Mouse (Mus musculus) embryonic facial prominence, embryonic 14.5 days (tissue): ENCODE data around the gene Lamb1. TPM values are rescaled to one million over a fixed set of nuclear protein-coding genes. Genes with fewer than 3 reads are reported as not detected.

Experiments
- ATAC-seq: fragments of 200-750 bp; cut with Nextera tagmentation; 2 replicates; pipeline ENCODE4 v1.8.0; 2017; ENCODE audit warnings: low read depth, moderate number of reproducible peaks, moderate TSS enrichment
- DNase-seq: peaks from one replicate; pipeline ENCODE4 v3.0.0-alpha.2; 2015; ENCODE audit warnings: low spot score
- H3K27ac ChIP-seq: fragments of 300-500 bp; sonication (generic); replicated peaks from 2 replicates; pipeline ENCODE4 v1.5.1; 2014; ENCODE audit warnings: low read depth, mild to moderate bottlenecking, low read length, moderate library complexity
- H3K27me3 ChIP-seq: fragments of 300-500 bp; sonication (generic); replicated peaks from 2 replicates; pipeline ENCODE4 v1.6.1; 2014; ENCODE audit warnings: low read length; ENCODE audit not compliant: control insufficient read depth, insufficient read depth
- H3K36me3 ChIP-seq: fragments of 300-500 bp; sonication (generic); 2 replicates; pipeline ENCODE4 v1.6.1; 2014; ENCODE audit warnings: low read length, mixed read lengths; ENCODE audit not compliant: control insufficient read depth, insufficient read depth
- H3K4me1 ChIP-seq: fragments of 300-500 bp; sonication (generic); 2 replicates; pipeline ENCODE4 v1.6.1; 2014; ENCODE audit warnings: antibody characterized with exemption, low read length; ENCODE audit not compliant: control insufficient read depth, insufficient read depth
- H3K4me2 ChIP-seq: fragments of 300-500 bp; sonication (generic); 2 replicates; pipeline ENCODE4 v1.6.1; 2014; ENCODE audit warnings: low read depth, mild to moderate bottlenecking, low read length, moderate library complexity, mixed read lengths
- H3K4me3 ChIP-seq: fragments of 300-500 bp; sonication (generic); 2 replicates; pipeline ENCODE4 v1.5.1; 2014; ENCODE audit warnings: low read depth, mild to moderate bottlenecking, low read length
- H3K9ac ChIP-seq: fragments of 300-500 bp; sonication (generic); 2 replicates; pipeline ENCODE4 v1.6.1; 2014; ENCODE audit warnings: low read depth, mild to moderate bottlenecking, low read length, moderate library complexity, mixed read lengths
- H3K9me3 ChIP-seq: fragments of 300-500 bp; sonication (generic); 2 replicates; pipeline ENCODE4 v1.6.1; 2016; ENCODE audit warnings: low read length; ENCODE audit not compliant: control insufficient read depth
- WGBS: fragments of 180-500 bp; shearing (Covaris S2); extraction: QIAGEN DNeasy Blood & Tissue Kit; methylation state at CpG from one replicate; pipeline ENCODE4 v1.1.7; 2014; 5-methylcytosine and 5-hydroxymethylcytosine counted together
- polyA plus RNA-seq: library from polyadenylated mRNA; unstranded; fragments of >200 nt; fragmentation: Nextera tagmentation; extraction: Ambion mirVana; gene quantifications from 2 replicates; pipeline ENCODE4 v1.2.1, GENCODE M21; 2014

Gene Lamb1
- polyA plus RNA-seq, 1 experiment from 2014 or later: 84.2 TPM

DNA sequence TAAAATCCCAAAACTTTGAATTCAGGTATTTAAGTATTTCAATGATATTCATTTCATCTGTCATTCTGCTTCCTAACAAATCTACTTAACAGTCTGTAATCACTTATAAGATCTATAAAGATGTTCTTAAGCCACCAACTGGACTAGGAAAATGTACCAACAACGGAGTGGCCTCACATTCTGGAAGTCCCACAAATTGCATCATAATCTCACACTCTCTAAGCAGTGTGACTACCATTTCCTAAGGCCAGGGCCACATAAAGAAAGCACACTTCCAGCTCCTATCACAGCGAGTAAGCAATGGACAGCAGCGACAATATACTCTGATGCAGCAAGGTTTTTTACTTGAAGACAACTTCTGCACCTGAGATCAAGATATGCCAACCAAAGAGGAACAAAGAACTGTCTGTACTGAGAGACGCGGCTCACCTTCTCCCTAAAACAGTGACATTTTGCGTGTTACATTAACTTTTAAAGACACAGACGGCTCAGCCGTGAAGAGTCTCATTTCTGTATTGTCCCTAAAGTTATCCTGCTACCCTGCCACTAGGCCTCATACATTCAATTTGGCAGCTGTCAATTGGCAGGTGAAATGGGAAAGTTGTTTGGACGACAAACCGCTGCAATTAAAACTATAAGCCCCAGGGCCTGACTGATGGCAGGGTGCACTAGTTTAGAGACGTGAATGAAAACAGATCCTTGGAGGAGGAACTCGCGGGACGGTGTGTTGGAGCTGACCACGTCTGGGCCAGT, 85.3 kb downstream of the Lamb1 start:
- Histone ChIP-seq H3K9me3 (no peaks in the 10 kb centered on the region), H3K4me1 (peaks cover 5% of the 10 kb centered on the region), H3K36me3 (peaks cover 20% of the 10 kb centered on the region), H3K9ac (peak overlapping the region; percentile 94), H3K27ac (no peak overlapping the region), H3K27me3 (no peaks in the 10 kb centered on the region), H3K4me2 (peak overlapping the region; percentile 91), H3K4me3 (peak overlapping the region; percentile 96)
- WGBS: 20% methylated on average over 15 of the region's 15 CpGs
- no peak for ATAC-seq
- DNase-seq: no peak

DNA sequence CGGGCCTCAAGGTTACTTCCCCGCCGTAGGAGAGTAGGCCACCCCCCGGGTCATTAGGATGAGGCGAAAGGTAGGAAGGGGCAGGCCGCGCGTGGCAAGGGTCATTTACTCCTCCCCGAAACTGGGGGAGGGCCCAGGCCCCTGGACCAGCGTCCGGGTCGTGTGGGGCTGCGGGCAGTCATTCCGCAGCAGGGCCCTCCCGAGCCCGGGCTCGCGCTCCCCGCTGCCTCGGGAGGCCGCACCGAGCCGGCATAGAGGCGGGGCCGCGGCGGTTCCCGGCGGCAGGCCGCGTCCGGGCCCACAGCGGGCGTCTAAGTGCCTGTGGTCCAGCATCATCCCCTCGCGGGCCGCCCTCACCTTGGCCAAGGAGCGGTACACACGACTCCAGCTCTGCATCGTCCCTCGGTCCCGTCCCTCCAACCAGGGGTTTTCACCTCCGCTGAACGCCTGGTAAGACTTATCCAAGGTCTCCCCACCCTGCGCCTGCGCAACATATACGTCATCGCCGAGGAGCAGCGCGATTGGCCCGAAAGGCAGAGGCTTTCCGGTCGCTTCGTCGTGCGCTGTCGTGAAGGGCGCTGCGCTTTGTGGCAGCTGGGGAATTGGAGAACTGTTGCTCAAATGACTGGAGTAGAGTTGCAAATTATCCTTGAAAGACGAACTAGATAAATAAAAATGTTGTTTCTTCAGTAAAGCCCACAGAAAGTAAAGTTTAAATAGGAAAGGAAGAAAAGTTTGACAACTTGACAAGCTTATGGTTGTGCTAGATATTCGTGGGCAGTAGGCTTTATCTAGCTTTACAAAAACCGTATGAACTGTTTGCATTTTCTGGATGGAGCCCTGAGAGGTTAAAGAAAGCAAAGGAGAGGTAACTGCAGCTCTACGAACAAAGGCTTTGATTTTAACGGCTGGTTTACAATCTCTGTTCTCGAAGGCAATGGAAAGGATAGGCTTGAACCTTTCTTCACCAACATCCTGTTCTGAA, 86.2 kb downstream of the Lamb1 start, which contains the start of gene Dld:
Gene Dld, minus strand, starts transcription at position 510 of the 985 bp plus-strand sequence.
- ATAC-seq (peak; percentile 100), DNase-seq (peak; percentile 99)
- Histone ChIP-seq H3K4me2 (peak within 1 kb of the TSS; percentile 91), H3K4me1 (peaks cover 5% of the 10 kb centered on the region), H3K36me3 (peaks cover 20% of the 10 kb centered on the region), H3K9me3 (no peaks in the 10 kb centered on the region), H3K4me3 (peak within 1 kb of the TSS; percentile 96), H3K27me3 (no peaks in the 10 kb centered on the region), H3K9ac (peak within 1 kb of the TSS; percentile 94), H3K27ac (peak within 1 kb of the TSS; percentile 85)
- WGBS: 10% methylated on average over 31 of the region's 66 CpGs

DNA sequence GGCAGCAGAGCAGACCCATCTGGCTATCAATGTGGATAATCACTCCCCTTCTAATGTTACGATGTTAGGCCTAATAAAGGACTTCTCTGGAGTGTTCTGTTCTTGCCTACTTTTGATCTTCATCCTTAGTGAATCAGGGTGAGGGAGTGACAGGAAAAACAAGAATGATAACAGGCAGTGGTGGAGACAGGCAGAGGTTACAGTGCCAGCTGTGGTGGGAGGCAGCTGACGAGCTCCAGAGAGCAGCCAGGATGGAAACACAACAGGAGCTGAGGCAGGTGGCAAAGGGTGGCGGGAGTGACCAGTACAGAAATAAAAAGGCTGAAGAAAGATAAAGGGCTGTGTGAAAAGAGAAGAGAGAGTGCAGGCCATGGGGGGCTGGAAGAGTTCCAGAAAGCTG, 101.4 kb downstream of the Lamb1 start:
- Histone ChIP-seq H3K9ac (no peak overlapping the region), H3K4me3 (no peak overlapping the region), H3K9me3 (no peaks in the 10 kb centered on the region), H3K27ac (no peak overlapping the region), H3K27me3 (no peaks in the 10 kb centered on the region), H3K4me1 (no peaks in the 10 kb centered on the region), H3K36me3 (no peaks in the 10 kb centered on the region), H3K4me2 (no peak overlapping the region)
- 56% methylated on average over 3 of the region's 3 CpGs for WGBS
- ATAC-seq (no peak), DNase-seq (no peak)

DNA sequence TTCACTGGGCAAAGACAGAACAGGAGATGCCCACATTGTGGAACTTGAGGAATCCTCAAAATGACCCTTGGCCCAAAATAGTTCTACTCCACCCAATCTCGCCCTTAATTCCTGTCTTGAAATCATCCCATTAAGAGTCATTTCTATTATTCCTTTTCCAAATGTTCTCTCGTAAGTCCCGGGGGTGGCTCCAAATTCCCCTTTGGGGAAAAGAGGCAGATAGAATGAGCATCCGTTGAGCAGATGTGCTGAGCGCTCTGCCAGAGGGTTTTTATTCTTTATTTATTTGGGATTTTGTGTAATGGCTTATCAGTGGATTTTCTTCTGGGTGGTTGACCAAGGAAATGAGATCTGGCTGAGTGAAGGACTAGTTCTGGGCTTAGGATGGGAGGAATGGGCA, 102.7 kb downstream of the Lamb1 start:
- no peaks in the 10 kb centered on the region for H3K27me3 ChIP-seq
- no peak for DNase-seq
- no peak overlapping the region for H3K9ac ChIP-seq
- H3K4me2 ChIP-seq: no peak overlapping the region
- H3K4me3 ChIP-seq: no peak overlapping the region
- no peaks in the 10 kb centered on the region for H3K9me3 ChIP-seq
- H3K4me1 ChIP-seq: no peaks in the 10 kb centered on the region
- no peak overlapping the region for H3K27ac ChIP-seq
- WGBS: 79% methylated on average over 5 of the region's 5 CpGs
- ATAC-seq: no peak
- no peaks in the 10 kb centered on the region for H3K36me3 ChIP-seq

DNA sequence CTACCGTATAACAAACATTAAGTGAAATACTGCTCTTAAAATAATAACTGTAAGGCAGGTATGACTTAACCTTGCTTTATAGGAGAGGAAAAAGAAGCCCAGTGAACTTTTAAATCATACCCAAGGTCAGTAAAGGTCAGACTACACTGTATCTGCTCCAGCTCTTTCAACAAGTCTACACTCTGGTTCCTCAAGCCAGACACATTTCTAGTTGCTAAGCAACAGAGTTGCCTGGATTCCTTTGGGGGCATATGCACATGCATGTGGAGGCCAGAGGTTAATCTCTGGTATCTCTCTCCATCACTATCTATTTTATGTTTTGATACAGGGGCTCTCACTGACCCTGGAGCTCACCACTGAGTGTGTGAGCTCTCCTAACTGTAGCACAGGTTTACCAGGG, 104.1 kb downstream of the Lamb1 start:
- H3K4me2 ChIP-seq: no peak overlapping the region
- H3K4me1 ChIP-seq: no peaks in the 10 kb centered on the region
- no peaks in the 10 kb centered on the region for H3K27me3 ChIP-seq
- WGBS: 84% methylated on average over 1 of the region's 1 CpGs
- H3K27ac ChIP-seq: no peak overlapping the region
- no peak for DNase-seq
- ATAC-seq: no peak
- no peak overlapping the region for H3K4me3 ChIP-seq
- no peaks in the 10 kb centered on the region for H3K36me3 ChIP-seq
- H3K9ac ChIP-seq: no peak overlapping the region
- no peaks in the 10 kb centered on the region for H3K9me3 ChIP-seq

DNA sequence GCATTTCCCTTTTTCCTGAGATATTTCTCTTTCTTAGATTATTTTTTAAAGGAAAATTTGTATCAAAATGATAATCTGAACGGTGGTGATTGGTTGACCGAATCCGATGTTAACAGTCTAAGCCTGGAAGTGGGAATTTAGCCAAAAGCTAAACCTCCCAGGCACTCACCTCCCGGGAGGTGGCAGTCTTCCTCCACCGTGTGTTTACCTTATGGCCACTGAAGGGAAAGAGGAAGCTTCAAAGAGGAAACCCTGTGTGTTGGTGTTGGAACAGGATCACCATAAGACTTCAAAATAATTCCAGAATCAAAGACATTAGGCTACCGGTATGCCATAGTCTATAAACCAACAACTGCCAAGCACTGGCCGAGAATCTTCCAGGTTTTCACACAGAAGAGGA, 104.6 kb downstream of the Lamb1 start:
- no peak for ATAC-seq
- Histone ChIP-seq H3K4me1 (no peaks in the 10 kb centered on the region), H3K27ac (no peak overlapping the region), H3K4me3 (no peak overlapping the region), H3K4me2 (no peak overlapping the region), H3K27me3 (no peaks in the 10 kb centered on the region), H3K9me3 (no peaks in the 10 kb centered on the region), H3K9ac (no peak overlapping the region), H3K36me3 (no peaks in the 10 kb centered on the region)
- 80% methylated on average over 7 of the region's 7 CpGs for WGBS
- no peak for DNase-seq

DNA sequence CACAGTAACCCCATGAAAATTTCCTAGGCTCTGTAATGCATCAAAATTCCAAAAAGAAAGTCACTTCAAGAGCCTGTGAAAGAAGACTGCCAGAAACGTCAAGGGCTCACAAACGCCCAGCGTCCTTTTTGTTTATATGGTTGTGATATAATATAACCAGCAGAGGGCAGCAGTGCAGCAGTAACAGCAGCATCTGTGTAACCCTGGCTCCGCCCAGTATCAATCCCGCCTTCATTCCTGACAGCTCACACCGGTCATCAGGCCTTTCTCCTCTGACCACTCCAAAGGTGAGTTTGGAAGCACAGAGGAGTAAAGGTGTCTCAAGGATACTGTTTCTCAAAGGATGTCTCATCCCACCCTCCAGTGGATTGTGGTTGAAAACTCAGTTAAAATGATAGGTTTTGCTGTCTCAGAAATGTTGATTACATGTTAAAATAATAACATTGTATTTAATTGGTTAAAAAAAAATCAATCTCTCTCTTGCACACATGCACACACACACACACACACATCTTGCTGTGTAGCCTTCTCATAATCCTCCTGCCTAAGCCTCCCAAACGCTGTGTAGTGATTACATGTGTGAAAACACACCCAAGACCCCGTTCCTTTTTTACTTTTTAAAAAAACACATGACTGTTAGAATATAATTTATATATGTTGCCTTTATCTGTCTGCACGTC, 109.7 kb downstream of the Lamb1 start:
- Histone ChIP-seq H3K4me3 (no peak overlapping the region), H3K36me3 (no peaks in the 10 kb centered on the region), H3K9ac (no peak overlapping the region), H3K4me2 (peak overlapping the region; percentile 19; the same call in 1 of the 2 replicates), H3K4me1 (peaks cover 10% of the 10 kb centered on the region), H3K27ac (no peak overlapping the region), H3K9me3 (no peaks in the 10 kb centered on the region), H3K27me3 (no peaks in the 10 kb centered on the region)
- ATAC-seq (peak; percentile 33; the same call in 1 of the 2 replicates), DNase-seq (peak; percentile 86)
- 31% methylated on average over 9 of the region's 9 CpGs for WGBS

DNA sequence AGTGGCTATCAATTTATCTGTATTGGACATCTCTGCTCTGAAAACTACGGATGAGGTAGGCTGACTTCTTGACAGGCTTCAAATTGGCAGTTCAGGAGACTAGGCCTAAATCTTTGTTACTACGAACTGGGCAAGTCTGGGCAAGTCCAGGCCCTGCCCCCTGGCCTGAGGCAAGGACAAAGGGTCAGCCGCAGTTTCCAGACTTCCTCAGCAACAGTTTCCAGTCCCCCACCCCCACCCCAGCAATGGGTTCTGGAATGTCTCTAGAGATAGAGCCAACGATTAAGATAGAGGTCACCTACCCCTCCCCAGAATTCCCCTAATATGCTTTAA, 110.2 kb downstream of the Lamb1 start:
- Histone ChIP-seq H3K36me3 (no peaks in the 10 kb centered on the region), H3K27me3 (no peaks in the 10 kb centered on the region), H3K27ac (no peak overlapping the region), H3K9me3 (no peaks in the 10 kb centered on the region), H3K4me3 (no peak overlapping the region), H3K4me2 (no peak overlapping the region), H3K4me1 (peaks cover 10% of the 10 kb centered on the region), H3K9ac (no peak overlapping the region)
- DNase-seq (no peak), ATAC-seq (no peak)
- 57% methylated on average over 4 of the region's 4 CpGs for WGBS
